Comparison of ENCODE assay signal across 24 mouse cellular contexts in the genomic region with DNA sequence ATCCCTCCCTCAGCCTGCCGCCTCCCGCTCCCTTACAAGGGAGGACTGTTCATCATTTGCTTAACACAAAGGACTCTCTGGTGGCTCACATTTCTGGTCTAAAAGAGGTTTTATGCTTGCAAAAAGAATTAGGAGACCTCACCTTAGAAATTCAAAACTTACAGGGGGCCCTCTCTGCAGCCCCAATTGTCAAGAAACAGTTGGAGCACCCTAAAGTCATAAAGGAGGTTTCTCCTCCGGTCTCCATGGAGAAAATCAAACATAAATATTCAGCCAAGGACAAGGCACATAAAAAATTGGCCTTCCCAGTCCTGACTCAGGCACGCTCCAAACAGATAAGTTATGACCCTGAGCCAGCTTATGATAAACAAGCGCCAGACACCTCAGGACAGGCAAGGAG. TPM values are rescaled to one million over a fixed set of nuclear protein-coding genes. Genes with fewer than 3 reads are reported as not detected.
A peak's percentile ranks its signal among the peaks of the same experiment; 100 is the strongest.
DNase-seq lines count a peak whose midpoint lies in the region; TF ChIP-seq lines count a peak whose summit lies in the region.
"Had no signal": no experiment of that assay in that cellular context is flagged by ENCODE, and none has a peak within 500 bp of the region (broad histone marks: within the 10 kb centered on the region; RNA-seq: fewer than 3 reads in every experiment).

No protein-coding gene starts in this region.

- no peaks in the 10 kb centered on the region for H3K27me3 ChIP-seq in C2C12 (ENCODE audit: control insufficient read depth, insufficient read depth, insufficient read length)
- H3K27me3 ChIP-seq: embryonic facial prominence, embryonic 13.5 days; forebrain, embryonic 13.5 days; heart, embryonic 13.5 days; hindbrain, embryonic 15.5 days had no signal

- H3K79me3 ChIP-seq in C2C12 (ENCODE audit: low read depth) = no peaks in the 10 kb centered on the region

- no peaks in the 10 kb centered on the region for H3K36me3 ChIP-seq in C2C12 (ENCODE audit: control insufficient read depth, insufficient read depth)
- H3K36me3 ChIP-seq: embryonic facial prominence, embryonic 13.5 days; G1E; heart, embryonic 13.5 days; hindbrain, embryonic 15.5 days had no signal

- H3ac ChIP-seq in C2C12 (ENCODE audit: control insufficient read depth, insufficient read length, low read depth) = no peak overlapping the region

- no peak for TF ChIP-seq CTCF in C2C12 (IDR thresholded peaks at IDR 0.05; ENCODE audit: control insufficient read depth, insufficient read depth, insufficient read length)

- H3K79me2 ChIP-seq in C2C12 (ENCODE audit: control insufficient read depth, insufficient read depth) = no peaks in the 10 kb centered on the region

- DNase-seq in adrenal gland, adult (ENCODE audit: inconsistent age in 2 of 2, low spot score in 1 of 2) = peak; percentile 21 to 82
- DNase-seq in adrenal gland, postnatal 25 days = no peak
- DNase-seq in adipocyte (ENCODE audit: low spot score) = peak; percentile 18
- DNase-seq in adrenal gland, postnatal 36 days = peak; percentile 7 to 11
- no peak for DNase-seq in cerebellum, adult 8-10 months
- DNase-seq in lung, postnatal 4 days = no peak
- DNase-seq in kidney, adult 8-10 months = no peak
- DNase-seq: cerebellum, adult 9-10 months; cerebellum, postnatal 25 days; gastrocnemius, postnatal 36 days; heart, adult 11 months; heart, postnatal 36 days; kidney, adult 2 months had no signal

- H3K4me3 ChIP-seq in C2C12 (ENCODE audit: insufficient read depth, poor library complexity, severe bottlenecking) = peak overlapping the region; percentile 26
- H3K4me3 ChIP-seq: embryonic facial prominence, embryonic 13.5 days; forebrain, embryonic 13.5 days; heart, embryonic 13.5 days; hindbrain, embryonic 15.5 days had no signal

TF ChIP-seq in C2C12, 6 proteins besides CTCF, POLR2A, EP300 and RAD21:
- TF ChIP-seq MAX (IDR thresholded peaks at IDR 0.05) (no peak), MYOD1 (IDR thresholded peaks at IDR 0.05; ENCODE audit: control insufficient read depth, insufficient read length, low read depth) (no peak), USF1 (IDR thresholded peaks at IDR 0.05; ENCODE audit: low read depth) (no peak), FOSL1 (IDR thresholded peaks at IDR 0.05; ENCODE audit: insufficient read depth, low read length, poor library complexity, severe bottlenecking) (no peak), CEBPB (IDR thresholded peaks at IDR 0.05; ENCODE audit: low read depth) (no peak), MYOG (IDR thresholded peaks at IDR 0.05; ENCODE audit: control insufficient read depth, extremely low read depth, insufficient read length) (no peak)

RNA-seq across cellular contexts. Expression of gene Vmn2r13, which starts 31.9 kb away (rescaled TPM):
- total RNA-seq in adrenal gland, postnatal 25 days (2021) = 0.21 TPM in 1 of 2 replicates, not detected in the other
- polyA plus RNA-seq in C2C12 (2012; fragmentation: generic; extraction: Trizol) = 0.04 TPM
- total RNA-seq in adrenal gland, postnatal 36 days (2021) = under 1 TPM in 1 of 2 experiments, not detected in 1; 0.16 TPM
- total RNA-seq: gastrocnemius, adult 8-10 months; gastrocnemius, postnatal 36 days; heart, postnatal 36 days had no signal
- polyA plus RNA-seq: cortical plate, adult 2 months; embryonic facial prominence, embryonic 13.5 days; forebrain, embryonic 13.5 days; G1E; heart, embryonic 13.5 days; heart, postnatal 0 days; hindbrain, embryonic 11.5 days; hindbrain, embryonic 15.5 days; intestine, embryonic 16.5 days; kidney, adult 2 months had no signal

Comparison
In these comparisons a context has a peak if more than half of its experiments do, and no peak if none do; other contexts are left out.
1. DNase-seq: peak in adrenal gland, adult (2 of 2), adipocyte (single experiment) and adrenal gland, postnatal 36 days (2 of 2); none in adrenal gland, postnatal 25 days (single experiment), cerebellum, adult 8-10 months (single experiment), lung, postnatal 4 days (0 of 2) and kidney, adult 8-10 months (0 of 2).